Mouse (Mus musculus): ENCODE measurements around the gene Smtn. TPM values are rescaled to one million over a fixed set of nuclear protein-coding genes. Genes with fewer than 3 reads are reported as not detected.

Smtn gene
- polyA plus RNA-seq, 1 experiment, result 14.6 TPM

GRCm38 (mm10) chr11:3566018-3566417 lies 25.6 kb upstream of the Smtn start:
- Histone ChIP-seq H3K4me3 (ENCODE audit: extremely low read depth, insufficient read depth, insufficient read length) (no peak overlapping the region), H3K27ac (ENCODE audit: insufficient read depth, low read length) (no peak overlapping the region), H3K4me1 (ENCODE audit: control insufficient read depth, insufficient read depth, insufficient read length) (no peaks in the 10 kb centered on the region), H3K27me3 (ENCODE audit: control insufficient read depth, insufficient read depth, low read length) (no peaks in the 10 kb centered on the region), H3K36me3 (ENCODE audit: control insufficient read depth, insufficient read depth, low read length) (no peaks in the 10 kb centered on the region)
- 92% methylated on average over 4 of the region's 4 CpGs for WGBS
- no peak for TF ChIP-seq CTCF (IDR thresholded peaks at IDR 0.05; ENCODE audit: extremely low read depth, insufficient read depth, insufficient read length, insufficient replicate concordance)
- no peak for DNase-seq (ENCODE audit: low read depth in 1 of 2, low spot score in 2 of 2)

DNA sequence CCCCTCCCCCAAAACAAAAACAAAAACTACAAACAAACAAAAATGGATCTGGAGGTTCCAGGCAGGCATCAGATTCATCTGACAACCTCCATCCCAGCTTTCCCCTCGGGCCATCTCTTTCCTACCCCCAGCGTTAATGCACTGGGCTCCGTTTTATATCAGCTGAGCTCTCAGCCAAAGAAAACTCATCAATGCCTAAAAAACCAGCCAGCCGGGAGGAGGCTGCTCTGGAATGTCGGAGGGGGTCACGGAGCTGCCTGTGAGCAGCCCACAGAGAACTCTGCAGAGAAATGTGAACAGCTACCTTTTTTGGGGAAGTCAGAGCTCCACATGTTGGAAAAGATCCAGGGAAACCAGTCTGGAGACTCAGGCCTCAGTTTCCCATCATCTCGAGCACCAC lies 24.0 kb upstream of the Smtn start:
- 81% methylated on average over 7 of the region's 7 CpGs for WGBS

GRCm38 (mm10) chr11:3563853-3564252 lies 23.4 kb upstream of the Smtn start:
- no peak overlapping the region for H3K4me3 ChIP-seq (ENCODE audit: extremely low read depth, insufficient read depth, insufficient read length)
- no peaks in the 10 kb centered on the region for H3K4me1 ChIP-seq (ENCODE audit: control insufficient read depth, insufficient read depth, insufficient read length)
- DNase-seq (ENCODE audit: low read depth in 1 of 2, low spot score in 2 of 2), result no peak
- H3K27ac ChIP-seq (ENCODE audit: insufficient read depth, low read length), result no peak overlapping the region
- 93% methylated on average over 6 of the region's 6 CpGs for WGBS
- H3K36me3 ChIP-seq (ENCODE audit: control insufficient read depth, insufficient read depth, low read length), result no peaks in the 10 kb centered on the region
- no peak for TF ChIP-seq CTCF (IDR thresholded peaks at IDR 0.05; ENCODE audit: extremely low read depth, insufficient read depth, insufficient read length, insufficient replicate concordance)
- TF ChIP-seq POLR2A (IDR thresholded peaks at IDR 0.05; ENCODE audit: low read depth, low read length), result no peak
- H3K27me3 ChIP-seq (ENCODE audit: control insufficient read depth, insufficient read depth, low read length), result no peaks in the 10 kb centered on the region

More for the DNA sequence above, 24.0 kb upstream of the Smtn start:
- DNase-seq (ENCODE audit: low read depth in 1 of 2, low spot score in 2 of 2), result no peak
- Histone ChIP-seq H3K4me1 (ENCODE audit: control insufficient read depth, insufficient read depth, insufficient read length) (no peaks in the 10 kb centered on the region), H3K27me3 (ENCODE audit: control insufficient read depth, insufficient read depth, low read length) (no peaks in the 10 kb centered on the region), H3K27ac (ENCODE audit: insufficient read depth, low read length) (no peak overlapping the region), H3K36me3 (ENCODE audit: control insufficient read depth, insufficient read depth, low read length) (no peaks in the 10 kb centered on the region), H3K4me3 (ENCODE audit: extremely low read depth, insufficient read depth, insufficient read length) (no peak overlapping the region)
- no peak for TF ChIP-seq CTCF (IDR thresholded peaks at IDR 0.05; ENCODE audit: extremely low read depth, insufficient read depth, insufficient read length, insufficient replicate concordance)
- no peak for TF ChIP-seq POLR2A (IDR thresholded peaks at IDR 0.05; ENCODE audit: low read depth, low read length)

DNA sequence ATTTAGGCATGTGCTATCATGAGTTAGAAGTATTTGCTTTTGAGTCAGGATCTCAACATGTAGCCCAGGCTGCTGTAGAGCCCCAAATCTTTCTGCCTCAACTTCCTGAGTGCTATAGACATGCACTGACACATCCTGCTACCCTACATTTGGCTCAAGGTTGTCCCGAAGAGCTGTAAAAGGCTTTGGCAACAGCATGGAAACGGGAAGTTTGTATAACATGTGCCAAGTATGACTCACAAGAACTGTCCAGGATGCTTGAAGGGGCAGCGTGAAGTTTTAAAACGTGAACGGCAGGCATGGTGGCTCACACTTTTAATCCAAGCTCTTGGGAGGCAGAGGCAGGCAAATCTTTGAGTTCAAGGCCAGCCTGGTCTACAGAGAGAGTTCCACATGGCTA lies 19.8 kb upstream of the Smtn start:
- no peak for TF ChIP-seq CTCF (IDR thresholded peaks at IDR 0.05; ENCODE audit: extremely low read depth, insufficient read depth, insufficient read length, insufficient replicate concordance)
- TF ChIP-seq POLR2A (IDR thresholded peaks at IDR 0.05; ENCODE audit: low read depth, low read length), result no peak
- Histone ChIP-seq H3K27ac (ENCODE audit: insufficient read depth, low read length) (no peak overlapping the region), H3K27me3 (ENCODE audit: control insufficient read depth, insufficient read depth, low read length) (no peaks in the 10 kb centered on the region), H3K4me3 (ENCODE audit: extremely low read depth, insufficient read depth, insufficient read length) (no peak overlapping the region), H3K4me1 (ENCODE audit: control insufficient read depth, insufficient read depth, insufficient read length) (no peaks in the 10 kb centered on the region; the same call in 1 of the 2 replicates), H3K36me3 (ENCODE audit: control insufficient read depth, insufficient read depth, low read length) (no peaks in the 10 kb centered on the region)
- DNase-seq (ENCODE audit: low read depth in 1 of 2, low spot score in 2 of 2), result no peak
- WGBS, result 71% methylated on average over 5 of the region's 5 CpGs

GRCm38 (mm10) chr11:3557852-3558251 lies 17.4 kb upstream of the Smtn start:
- Histone ChIP-seq H3K27ac (ENCODE audit: insufficient read depth, low read length) (no peak overlapping the region), H3K36me3 (ENCODE audit: control insufficient read depth, insufficient read depth, low read length) (no peaks in the 10 kb centered on the region), H3K27me3 (ENCODE audit: control insufficient read depth, insufficient read depth, low read length) (no peaks in the 10 kb centered on the region), H3K4me1 (ENCODE audit: control insufficient read depth, insufficient read depth, insufficient read length) (no peaks in the 10 kb centered on the region; the same call in 1 of the 2 replicates), H3K4me3 (ENCODE audit: extremely low read depth, insufficient read depth, insufficient read length) (no peak overlapping the region)
- DNase-seq (ENCODE audit: low read depth in 1 of 2, low spot score in 2 of 2), result no peak
- 78% methylated on average over 3 of the region's 3 CpGs for WGBS
- TF ChIP-seq POLR2A (IDR thresholded peaks at IDR 0.05; ENCODE audit: low read depth, low read length) (no peak), CTCF (IDR thresholded peaks at IDR 0.05; ENCODE audit: extremely low read depth, insufficient read depth, insufficient read length, insufficient replicate concordance) (no peak)

DNA sequence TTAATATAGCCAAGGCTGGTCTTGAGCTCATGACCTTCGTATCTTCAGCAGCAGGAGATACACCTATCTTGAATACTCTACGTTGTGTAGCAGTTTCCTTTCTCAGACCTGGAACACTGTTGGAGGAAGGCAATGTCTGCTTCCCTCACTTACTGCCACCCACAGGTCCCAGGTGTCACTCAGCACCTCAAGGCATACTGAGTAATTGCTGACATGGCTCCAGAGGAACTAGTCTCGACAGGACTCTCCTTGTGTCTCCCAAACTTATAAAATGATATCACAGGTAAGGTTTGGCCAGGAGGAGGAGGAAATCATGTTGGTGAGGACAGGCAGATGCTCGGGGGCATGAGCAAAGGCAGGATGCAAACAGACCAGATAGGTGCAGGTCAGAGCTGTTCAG lies 14.6 kb upstream of the Smtn start:
- WGBS, result 87% methylated on average over 4 of the region's 4 CpGs
- H3K4me3 ChIP-seq (ENCODE audit: extremely low read depth, insufficient read depth, insufficient read length), result no peak overlapping the region
- no peak overlapping the region for H3K27ac ChIP-seq (ENCODE audit: insufficient read depth, low read length)
- H3K36me3 ChIP-seq (ENCODE audit: control insufficient read depth, insufficient read depth, low read length), result no peaks in the 10 kb centered on the region
- H3K4me1 ChIP-seq (ENCODE audit: control insufficient read depth, insufficient read depth, insufficient read length), result no peaks in the 10 kb centered on the region; the same call in 1 of the 2 replicates
- TF ChIP-seq POLR2A (IDR thresholded peaks at IDR 0.05; ENCODE audit: low read depth, low read length) (no peak), CTCF (IDR thresholded peaks at IDR 0.05; ENCODE audit: extremely low read depth, insufficient read depth, insufficient read length, insufficient replicate concordance) (no peak)
- no peaks in the 10 kb centered on the region for H3K27me3 ChIP-seq (ENCODE audit: control insufficient read depth, insufficient read depth, low read length)
- DNase-seq (ENCODE audit: low read depth in 1 of 2, low spot score in 2 of 2), result no peak

GRCm38 (mm10) chr11:3549791-3550190 lies 9.4 kb upstream of the Smtn start:
- H3K36me3 ChIP-seq (ENCODE audit: control insufficient read depth, insufficient read depth, low read length), result no peaks in the 10 kb centered on the region
- WGBS, result 93% methylated on average over 5 of the region's 5 CpGs
- no peak overlapping the region for H3K27ac ChIP-seq (ENCODE audit: insufficient read depth, low read length)

More at GRCm38 (mm10) chr11:3549791-3550190, 9.4 kb upstream of the Smtn start:
- H3K27me3 ChIP-seq (ENCODE audit: control insufficient read depth, insufficient read depth, low read length), result no peaks in the 10 kb centered on the region
- H3K4me1 ChIP-seq (ENCODE audit: control insufficient read depth, insufficient read depth, insufficient read length), result no peaks in the 10 kb centered on the region
- TF ChIP-seq CTCF (IDR thresholded peaks at IDR 0.05; ENCODE audit: extremely low read depth, insufficient read depth, insufficient read length, insufficient replicate concordance) (no peak), POLR2A (IDR thresholded peaks at IDR 0.05; ENCODE audit: low read depth, low read length) (no peak)
- no peak overlapping the region for H3K4me3 ChIP-seq (ENCODE audit: extremely low read depth, insufficient read depth, insufficient read length)
- no peak for DNase-seq (ENCODE audit: low read depth in 1 of 2, low spot score in 2 of 2)
